Mouse (Mus musculus) hindbrain, postnatal 0 days (tissue): ENCODE results near the gene Hist1h4m. TPM values are rescaled to one million over a fixed set of nuclear protein-coding genes. Genes with fewer than 3 reads are reported as not detected.
"Not testable (repeated sequence)": the region's sequence is repeated elsewhere in the genome, so short reads cannot be mapped to it uniquely, and the experiment has no call there.

Source experiments
- ATAC-seq: fragments of 200-750 bp; cut with Nextera tagmentation; 2 replicates; pipeline ENCODE4 v1.8.0; 2017; ENCODE audit warnings: mild to moderate bottlenecking, moderate TSS enrichment, moderate library complexity
- DNase-seq: peaks from one replicate; pipeline ENCODE4 v3.0.0-alpha.2; 2015; ENCODE audit warnings: low spot score
- H3K27ac ChIP-seq: fragments of 300-500 bp; sonication (generic); 2 replicates; pipeline ENCODE4 v1.5.1; 2014; ENCODE audit warnings: mild to moderate bottlenecking
- H3K27me3 ChIP-seq: fragments of 300-500 bp; sonication (generic); 2 replicates; pipeline ENCODE4 v1.6.1; 2014; ENCODE audit warnings: low read length, mixed read lengths; ENCODE audit not compliant: insufficient read depth
- H3K36me3 ChIP-seq: fragments of 300-500 bp; sonication (generic); 2 replicates; pipeline ENCODE4 v1.6.1; 2014; ENCODE audit warnings: low read length, mixed read lengths; ENCODE audit not compliant: insufficient read depth
- H3K4me1 ChIP-seq: fragments of 300-500 bp; sonication (generic); 2 replicates; pipeline ENCODE4 v1.6.1; 2014; ENCODE audit warnings: antibody characterized with exemption, low read length, mixed read lengths; ENCODE audit not compliant: insufficient read depth
- H3K4me2 ChIP-seq: fragments of 300-500 bp; sonication (generic); 2 replicates; pipeline ENCODE4 v1.6.1; 2014; ENCODE audit warnings: low read depth, mild to moderate bottlenecking, low read length, moderate library complexity, mixed read lengths
- H3K4me3 ChIP-seq: fragments of 300-500 bp; sonication (generic); 2 replicates; pipeline ENCODE4 v1.5.1; 2014; ENCODE audit warnings: low read length
- H3K9ac ChIP-seq: fragments of 300-500 bp; sonication (generic); replicated peaks from 2 replicates; pipeline ENCODE4 v1.6.1; 2014; ENCODE audit warnings: mild to moderate bottlenecking, low read length, moderate library complexity, mixed read lengths
- H3K9me3 ChIP-seq: fragments of 300-500 bp; sonication (generic); 2 replicates; pipeline ENCODE4 v1.6.1; 2016; ENCODE audit warnings: low read length, mixed read lengths
- CTCF ChIP-seq: IDR thresholded peaks from 2 replicates; pipeline ENCODE4 v1.5.1; 2016; ENCODE audit warnings: antibody characterized with exemption, control low read depth, low read depth
- WGBS: fragments of 180-500 bp; shearing (Covaris S2); extraction: QIAGEN DNeasy Blood & Tissue Kit; methylation state at CpG from one replicate; pipeline ENCODE4 v1.1.7; 2014; 5-methylcytosine and 5-hydroxymethylcytosine counted together
- polyA plus RNA-seq: library from polyadenylated mRNA; unstranded; fragments of >200 nt; fragmentation: Nextera tagmentation; extraction: Ambion mirVana; gene quantifications from 2 replicates; pipeline ENCODE4 v1.2.1, GENCODE M21; 2015
- total RNA-seq: library from RNA; depleted of rRNA; stranded (reverse); fragments of >200 nt; gene quantifications from 2 replicates; pipeline ENCODE4 v1.2.3, GENCODE M21; 2014

Gene Hist1h4m
- total and polyA plus RNA-seq, 2 experiments from 2014 or later: 3.3 TPM; not detected in 1

- TF ChIP-seq CTCF: no peak
- Histone ChIP-seq H3K27me3 (no peaks in the 10 kb centered on the region), H3K36me3 (no peaks in the 10 kb centered on the region), H3K9me3 (no peaks in the 10 kb centered on the region), H3K4me3 (peak within 1 kb of the TSS; percentile 34), H3K4me1 (peaks cover 9% of the 10 kb centered on the region; the same call in 1 of the 2 replicates), H3K4me2 (peak within 1 kb of the TSS; percentile 68), H3K27ac (peak within 1 kb of the TSS; percentile 67), H3K9ac (peak within 1 kb of the TSS; percentile 57)
- ATAC-seq (peak; percentile 77), DNase-seq (peak; percentile 90)
- 1% methylated on average over 13 of the region's 20 CpGs for WGBS
Observed at GRCm38 (mm10) chr13:21783255-21783617, 28.3 kb upstream of the Hist1h4m start, which contains the start of gene Hist1h3i. Gene Hist1h3i (minus strand): TSS chr13:21783370.

GRCm38 (mm10) chr13:21783734-21784161 lies 27.8 kb upstream of the Hist1h4m start:
- ATAC-seq: no peak
- Histone ChIP-seq H3K27me3 (no peaks in the 10 kb centered on the region), H3K4me2 (peak overlapping the region; percentile 68), H3K36me3 (no peaks in the 10 kb centered on the region), H3K4me3 (peak overlapping the region; percentile 34), H3K9ac (peak overlapping the region; percentile 33; the same call in 1 of the 2 replicates), H3K27ac (peak overlapping the region; percentile 18; the same call in 1 of the 2 replicates), H3K4me1 (peaks cover 9% of the 10 kb centered on the region; the same call in 1 of the 2 replicates), H3K9me3 (no peaks in the 10 kb centered on the region)
- TF ChIP-seq CTCF: no peak
- peak; percentile 72 for DNase-seq
- WGBS: 3% methylated on average over 9 of the region's 9 CpGs

GRCm38 (mm10) chr13:21784311-21784710 lies 27.2 kb upstream of the Hist1h4m start:
- ATAC-seq (no peak), DNase-seq (no peak)
- 24% methylated on average over 6 of the region's 6 CpGs for WGBS
- Histone ChIP-seq H3K4me2 (no peak overlapping the region; the same call in 1 of the 2 replicates), H3K27me3 (no peaks in the 10 kb centered on the region), H3K4me1 (peaks cover 9% of the 10 kb centered on the region; the same call in 1 of the 2 replicates), H3K9me3 (no peaks in the 10 kb centered on the region), H3K4me3 (no peak overlapping the region), H3K36me3 (no peaks in the 10 kb centered on the region), H3K27ac (peak overlapping the region; percentile 18; the same call in 1 of the 2 replicates), H3K9ac (no peak overlapping the region)
- TF ChIP-seq CTCF: no peak

- TF ChIP-seq CTCF: no peak
- Histone ChIP-seq H3K27me3 (no peaks in the 10 kb centered on the region), H3K9me3 (no peaks in the 10 kb centered on the region), H3K36me3 (no peaks in the 10 kb centered on the region), H3K4me1 (peaks cover 3% of the 10 kb centered on the region; the same call in 1 of the 2 replicates), H3K4me3 (peak overlapping the region; percentile 31), H3K4me2 (peak overlapping the region; percentile 54), H3K9ac (0 out of 2 replicates have a peak overlapping the region, but pooled peaks have one; percentile 35), H3K27ac (peak overlapping the region; percentile 73; the same call in 1 of the 2 replicates)
- ATAC-seq (no peak), DNase-seq (peak; percentile 33)
- WGBS: 3% methylated on average over 8 of the region's 8 CpGs
Observed at GRCm38 (mm10) chr13:21786189-21786898, 25.2 kb upstream of the Hist1h4m start.

- not testable (repeated sequence) for H3K4me1 ChIP-seq, H3K27me3 ChIP-seq, H3K9me3 ChIP-seq, H3K36me3 ChIP-seq
- peak; percentile 99 for DNase-seq
- Histone ChIP-seq H3K4me2 (peak within 1 kb of the TSS; percentile 54), H3K4me3 (peak within 1 kb of the TSS; percentile 31), H3K27ac (peak within 1 kb of the TSS; percentile 73), H3K9ac (peak within 1 kb of the TSS; percentile 35; the same call in 1 of the 2 replicates)
- peak; percentile 96 for ATAC-seq
- 0% methylated on average over 34 of the region's 63 CpGs for WGBS
Observed at GRCm38 (mm10) chr13:21786899-21787629, 24.5 kb upstream of the Hist1h4m start, which contains the start of the genes Hist1h2an and Hist1h2bp. Gene Hist1h2an (minus strand): TSS chr13:21787218. Gene Hist1h2bp (plus strand): TSS chr13:21787461.

GRCm38 (mm10) chr13:21787760-21788593 lies 23.6 kb upstream of the Hist1h4m start:
- peak overlapping the region; percentile 56; the same call in 1 of the 2 replicates for H3K27ac ChIP-seq
- ATAC-seq (peak; percentile 21), DNase-seq (peak; percentile 19)
- H3K36me3 ChIP-seq: no peaks in the 10 kb centered on the region
- WGBS: 16% methylated on average over 14 of the region's 21 CpGs
- no peak for TF ChIP-seq CTCF
- no peaks in the 10 kb centered on the region for H3K9me3 ChIP-seq
- peaks cover 3% of the 10 kb centered on the region; the same call in 1 of the 2 replicates for H3K4me1 ChIP-seq
- H3K4me3 ChIP-seq: peak overlapping the region; percentile 31; the same call in 1 of the 2 replicates
- no peaks in the 10 kb centered on the region for H3K27me3 ChIP-seq
- peak overlapping the region; percentile 54 for H3K4me2 ChIP-seq
- H3K9ac ChIP-seq: no peak overlapping the region; the same call in 1 of the 2 replicates
